Mouse (Mus musculus): ENCODE measurements at regions not wholly inside any gene's neighbourhood (a gene's known extent, or its start where the extent isn't known, plus 50 kb on each side); places are given as distances from the start of the nearest gene placed in this dataset.

GRCm38 (mm10) chr10:21724999-21725398 is 132.1 kb downstream of the 1700020N01Rik start:
- no peak for DNase-seq (ENCODE audit: low spot score in 2 of 2)

DNA sequence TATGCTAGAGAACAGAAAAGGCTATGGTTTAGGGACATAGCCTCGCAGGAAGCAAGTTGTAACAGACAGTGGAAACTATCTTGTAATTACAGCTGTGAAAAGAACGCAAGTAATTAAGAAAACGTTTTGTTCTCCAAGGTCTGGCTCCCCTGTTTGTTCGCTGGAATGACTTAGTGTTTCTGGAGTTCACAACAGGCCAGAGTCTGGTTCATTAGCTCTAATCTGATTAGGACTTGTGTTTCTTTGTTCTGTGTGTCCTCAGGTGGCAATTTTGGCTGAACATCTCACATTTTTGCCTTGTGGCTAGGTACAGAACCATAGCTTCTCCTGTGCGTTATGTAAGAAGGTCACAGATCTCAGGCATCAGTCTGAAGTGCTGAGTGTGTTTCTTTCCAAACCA is 141.7 kb upstream of the Sgk1 start:
- DNase-seq (ENCODE audit: low spot score in 2 of 2): no peak

GRCm38 (mm10) chr10:21741575-21741974 is 140.4 kb upstream of the Sgk1 start:
- DNase-seq (ENCODE audit: low spot score in 2 of 2): no peak

DNA sequence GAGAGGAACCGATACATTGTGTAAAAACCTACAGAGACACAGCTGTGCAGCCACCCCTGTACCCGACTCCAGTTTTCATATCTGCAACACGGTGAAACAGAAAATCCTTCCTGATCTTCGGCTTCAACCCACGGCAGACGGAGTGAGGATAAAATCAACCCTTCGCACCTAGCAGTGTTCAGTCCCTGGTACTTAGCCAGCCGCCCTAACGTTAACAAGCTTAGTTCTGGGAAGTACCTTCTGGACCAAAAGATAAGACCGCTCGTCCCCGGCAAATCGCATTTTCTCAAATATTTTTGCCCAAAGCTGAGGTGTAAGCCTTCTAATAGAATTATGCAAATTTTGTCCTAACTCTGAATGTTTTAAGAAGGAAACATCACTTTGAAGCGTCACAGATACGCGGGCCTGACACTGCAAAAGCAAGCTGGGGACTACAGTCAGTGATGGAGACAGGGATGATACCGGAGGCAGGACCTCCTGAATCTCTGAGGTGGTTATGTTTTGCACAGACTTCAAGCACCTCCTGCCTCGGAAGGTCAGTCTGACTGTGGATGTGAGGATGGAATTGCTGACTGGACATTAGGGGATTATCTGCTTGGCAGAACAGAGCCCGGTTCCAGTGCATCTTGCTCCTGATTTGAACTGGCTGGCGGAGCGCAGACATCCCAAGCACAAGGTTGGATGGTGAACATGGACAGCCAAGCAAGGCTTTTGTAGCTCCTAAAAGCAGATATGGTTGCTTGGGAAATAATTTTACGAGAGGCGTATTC is 139.8 kb upstream of the Sgk1 start:
- no peak for DNase-seq (ENCODE audit: low spot score in 2 of 2)

DNA sequence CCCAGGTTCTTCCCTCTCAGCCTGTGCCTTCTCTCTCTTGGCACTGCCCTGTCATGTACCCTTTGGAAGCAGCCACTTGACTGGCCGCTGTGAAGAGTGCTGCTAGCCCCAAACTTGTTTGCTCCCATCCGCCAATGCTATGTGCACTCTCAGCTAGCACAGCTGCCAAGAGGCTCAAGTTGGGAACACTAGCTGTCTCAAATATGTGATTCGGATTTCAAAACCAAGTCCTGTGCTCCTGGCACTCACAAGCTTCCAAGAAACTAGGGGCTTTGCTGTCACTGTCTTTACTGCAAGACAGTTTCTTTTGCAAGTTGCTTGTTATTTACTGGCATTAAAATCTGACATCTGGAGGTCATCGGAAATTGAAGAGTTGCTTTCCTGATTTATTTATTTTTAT is 138.6 kb upstream of the Sgk1 start:
- DNase-seq (ENCODE audit: low spot score in 2 of 2): no peak

DNA sequence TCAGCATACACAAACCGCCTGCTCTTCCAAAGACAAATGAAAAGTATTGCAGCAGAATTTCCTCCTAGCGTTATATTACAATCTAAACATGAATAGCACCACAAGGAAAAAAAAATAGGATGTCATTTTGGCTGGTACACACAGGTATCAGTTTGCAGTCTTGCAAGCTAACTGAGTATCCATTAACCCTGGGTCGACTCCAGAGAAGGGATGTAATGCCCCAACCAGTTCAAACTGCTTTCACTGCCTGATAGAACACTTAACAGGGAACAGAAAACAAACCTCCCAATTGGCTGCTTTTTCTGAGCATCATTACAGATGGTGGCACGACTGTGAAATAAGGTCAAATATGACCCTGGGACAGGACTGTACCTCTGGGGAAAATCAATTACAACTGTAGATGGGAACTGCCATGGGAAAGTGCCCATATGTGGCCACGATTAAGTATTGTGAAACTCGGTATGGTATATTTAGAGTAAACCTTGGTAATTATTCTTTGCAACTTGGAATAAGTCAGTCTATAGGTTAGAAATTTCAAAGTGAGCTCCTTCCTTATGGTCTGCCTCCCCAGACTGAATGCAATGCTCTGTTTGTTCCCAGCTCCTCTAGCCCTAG is 137.5 kb upstream of the Sgk1 start:
- no peak for DNase-seq (ENCODE audit: low spot score in 2 of 2)

GRCm38 (mm10) chr10:21745940-21746487 is 136.0 kb upstream of the Sgk1 start:
- no peak for DNase-seq (ENCODE audit: low spot score in 2 of 2)

- DNase-seq (ENCODE audit: low spot score in 2 of 2): no peak
Measured at GRCm38 (mm10) chr10:21746713-21747112, 135.3 kb upstream of the Sgk1 start.

DNA sequence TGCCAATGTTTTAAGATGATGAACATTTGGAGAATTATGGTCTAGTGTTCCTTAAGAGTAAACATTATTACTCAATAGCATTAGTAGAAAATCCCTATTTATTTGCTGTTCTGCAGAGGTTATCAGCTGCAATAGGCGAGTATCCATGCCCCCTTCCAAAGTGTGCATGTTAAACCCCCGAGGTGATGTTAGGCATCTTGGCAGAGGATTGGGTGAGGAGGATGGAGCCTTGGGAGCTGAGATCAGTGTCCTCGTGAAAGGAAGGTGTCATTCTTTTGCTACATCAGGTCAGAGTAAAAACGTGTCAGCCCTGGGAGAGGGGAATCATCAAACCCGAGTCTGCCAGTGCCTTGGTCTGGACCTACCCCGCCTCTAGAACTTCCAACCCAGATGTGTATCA is 130.7 kb upstream of the Sgk1 start:
- no peak for DNase-seq (ENCODE audit: low spot score in 2 of 2)

DNA sequence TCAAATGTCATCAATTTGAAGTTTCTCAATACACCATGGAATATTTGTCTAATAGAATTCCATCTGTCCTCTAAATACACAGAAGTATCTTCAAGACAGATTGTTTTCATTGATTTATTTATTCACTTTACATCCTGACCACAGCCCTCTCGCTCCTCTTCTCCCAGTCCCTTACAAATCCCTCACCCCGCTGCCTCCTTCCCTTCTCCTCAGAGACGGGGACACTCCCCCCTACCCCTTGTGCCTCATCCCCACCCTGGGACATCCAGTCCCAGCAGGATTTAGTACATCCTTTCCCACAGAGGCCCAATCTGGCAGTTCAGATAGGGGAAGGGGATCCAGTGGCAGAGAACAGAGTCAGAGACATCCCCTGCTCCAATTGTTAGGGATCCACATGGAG is 129.6 kb upstream of the Sgk1 start:
- no peak for DNase-seq (ENCODE audit: low spot score in 2 of 2)

DNA sequence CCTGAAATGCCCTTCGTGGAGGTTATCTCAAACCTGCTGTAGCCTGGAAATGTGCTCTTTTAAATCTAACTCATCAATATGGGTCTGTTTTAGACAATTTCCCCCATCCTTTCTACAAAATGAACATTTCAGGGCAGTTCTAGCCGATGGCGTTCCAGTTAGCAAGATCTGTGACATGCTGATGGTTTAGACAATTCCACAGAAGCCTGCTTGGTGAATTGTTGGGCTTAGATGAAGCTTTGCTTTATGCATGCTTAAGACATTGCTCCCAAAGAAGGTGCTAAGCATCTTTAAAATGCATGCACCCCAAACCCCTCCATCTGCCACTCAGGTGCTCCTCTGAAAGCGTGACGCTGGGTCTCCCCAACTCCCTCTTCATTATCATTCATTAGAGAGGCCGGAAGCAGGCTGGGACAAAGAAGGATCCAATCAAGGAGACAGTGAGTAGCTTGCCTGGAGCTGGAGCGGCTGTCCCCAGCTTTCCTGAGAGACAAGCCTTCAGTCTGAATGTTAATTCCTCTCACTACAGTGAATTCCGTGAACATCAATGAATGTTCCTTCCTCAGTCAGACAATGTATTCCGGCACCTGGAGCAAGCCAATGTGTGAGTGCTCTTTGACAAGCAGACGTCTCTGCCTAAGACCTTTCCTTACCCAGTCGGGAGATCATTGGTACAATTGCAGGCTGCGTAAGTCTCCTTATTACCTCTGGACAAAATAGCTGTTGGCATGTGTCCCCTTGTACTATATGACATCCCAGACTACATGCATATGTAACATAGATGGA is 127.0 kb upstream of the Sgk1 start:
- no peak for DNase-seq (ENCODE audit: low spot score in 2 of 2)

- no peak for DNase-seq (ENCODE audit: low spot score in 2 of 2)
Measured at GRCm38 (mm10) chr10:21755717-21756116, 126.3 kb upstream of the Sgk1 start.

- DNase-seq (ENCODE audit: low spot score in 2 of 2): no peak
Measured at GRCm38 (mm10) chr10:21756811-21757210, 125.2 kb upstream of the Sgk1 start.

DNA sequence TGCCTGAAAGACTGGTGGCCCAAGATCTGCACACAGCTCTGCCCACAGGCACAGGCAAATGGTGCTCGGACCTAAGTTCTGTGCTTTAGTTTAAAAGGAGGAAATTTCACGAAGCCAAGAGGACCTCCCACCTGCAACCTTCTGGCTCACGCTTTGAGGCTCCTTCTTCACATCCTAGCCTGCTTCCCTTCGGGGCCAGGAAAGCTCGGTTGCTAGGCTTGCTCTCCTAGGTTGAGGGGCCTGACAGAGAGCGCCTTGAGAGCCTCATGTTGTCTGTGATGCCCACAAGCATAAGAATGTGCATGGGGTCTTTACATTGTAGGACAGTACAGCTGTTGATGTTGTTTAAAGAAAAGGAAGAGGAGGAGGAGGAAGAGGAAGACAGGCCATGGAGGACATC is 123.9 kb upstream of the Sgk1 start:
- no peak for DNase-seq (ENCODE audit: low spot score in 2 of 2)

DNA sequence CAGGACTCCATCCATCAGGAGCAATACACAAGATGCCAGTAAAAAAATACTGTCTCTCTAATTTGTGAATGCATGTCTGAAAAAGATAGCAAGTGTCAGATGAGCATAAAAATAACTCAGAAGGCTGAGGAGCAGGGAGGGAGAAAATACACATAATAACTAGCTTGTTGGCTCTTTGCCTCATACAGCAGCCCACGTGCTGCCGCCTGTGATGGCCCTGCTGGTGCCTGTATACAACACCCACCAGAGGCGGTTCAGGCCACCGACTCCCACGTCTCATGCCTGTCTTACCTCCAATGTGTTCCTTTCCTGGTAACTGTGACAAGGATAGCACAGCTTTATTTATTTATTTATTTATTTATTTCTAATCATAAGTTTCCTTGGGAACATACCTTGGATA is 119.5 kb upstream of the Sgk1 start:
- DNase-seq (ENCODE audit: low spot score in 2 of 2): no peak

DNA sequence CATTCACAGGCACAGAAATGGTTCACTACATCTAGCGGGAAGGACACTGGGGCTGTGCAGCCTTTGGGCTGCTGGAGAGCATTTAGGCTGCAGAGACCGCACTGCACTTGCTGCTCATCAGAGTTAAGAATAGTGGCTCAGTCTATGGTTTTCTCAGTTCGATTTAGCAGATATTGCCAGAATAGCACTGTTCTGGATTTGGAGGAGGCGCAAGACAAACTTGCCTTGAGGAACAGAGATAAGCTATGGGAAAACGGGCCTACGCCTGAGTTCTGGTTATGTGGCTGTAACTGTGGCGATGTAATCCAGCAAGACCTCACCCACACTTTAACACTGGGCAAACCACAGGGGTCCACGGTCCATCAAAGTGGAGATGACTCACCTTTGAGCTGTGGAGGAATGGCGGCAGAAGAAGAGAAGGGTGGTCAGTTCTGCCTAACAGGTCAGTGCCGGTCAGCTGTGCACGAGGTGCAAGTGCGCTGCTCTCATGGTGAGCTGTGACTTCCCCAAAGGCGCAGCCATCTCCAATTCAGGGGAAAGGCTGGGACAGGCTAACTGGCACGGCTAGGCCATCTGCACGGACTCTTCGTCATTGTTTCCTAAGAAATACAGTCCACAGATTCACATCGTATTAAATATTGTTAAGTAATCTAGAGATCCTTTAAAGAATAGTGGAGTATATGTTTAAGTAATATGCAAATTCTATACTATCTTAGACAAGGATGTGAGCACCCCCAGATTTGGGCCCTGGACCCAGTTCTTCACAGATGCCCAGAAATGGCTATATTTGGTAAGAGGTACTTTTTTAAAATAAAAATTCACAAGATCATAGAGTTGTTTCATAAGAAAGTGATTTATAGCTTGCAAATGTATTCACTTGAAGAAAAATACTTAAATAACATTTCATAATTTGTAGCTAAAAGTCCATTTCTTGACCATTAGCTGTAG is 118.7 kb upstream of the Sgk1 start:
- DNase-seq (ENCODE audit: low spot score in 2 of 2): no peak

GRCm38 (mm10) chr10:21764090-21764489 is 117.9 kb upstream of the Sgk1 start:
- DNase-seq (ENCODE audit: low spot score in 2 of 2): no peak

DNA sequence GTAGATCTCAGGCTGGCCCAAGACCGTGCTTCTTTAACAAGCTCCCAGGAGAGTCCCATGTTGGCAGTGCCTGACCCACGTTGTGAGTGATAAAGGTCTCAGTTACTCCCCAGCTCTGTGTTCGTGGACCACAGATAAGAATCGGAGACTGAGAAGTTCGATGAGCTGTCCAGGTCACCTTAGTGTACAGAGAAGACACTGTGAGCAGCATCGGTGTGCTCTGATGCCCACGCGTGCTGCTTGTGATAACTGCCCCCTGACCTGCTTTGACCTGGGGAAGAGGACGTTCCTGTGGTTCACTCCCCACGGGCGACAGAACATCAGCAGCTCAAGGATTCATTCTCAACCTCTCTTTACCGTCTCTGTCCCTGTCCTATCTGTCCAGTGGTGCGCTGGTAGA is 117.1 kb upstream of the Sgk1 start:
- no peak for DNase-seq (ENCODE audit: low spot score in 2 of 2)

DNA sequence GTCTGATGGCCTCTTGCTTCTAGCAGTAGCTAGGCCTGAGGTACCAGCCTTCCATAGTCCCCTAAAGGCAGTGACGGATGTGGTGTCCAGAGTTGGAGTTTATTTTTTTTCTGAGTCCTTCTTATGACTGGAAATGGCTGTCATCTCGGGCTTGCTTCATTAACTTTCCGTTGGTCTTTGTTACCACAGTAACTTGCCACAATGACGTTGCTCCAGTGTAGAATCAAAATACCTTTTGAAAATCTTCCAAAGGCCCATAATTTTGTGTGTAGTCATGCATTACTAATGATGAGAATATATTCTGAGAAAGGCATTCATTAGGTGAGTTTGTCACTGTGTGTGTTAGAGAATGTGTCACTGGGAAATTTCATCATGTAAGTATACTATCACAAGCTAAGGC is 108.4 kb upstream of the Sgk1 start:
- DNase-seq (ENCODE audit: low spot score in 2 of 2): no peak

DNA sequence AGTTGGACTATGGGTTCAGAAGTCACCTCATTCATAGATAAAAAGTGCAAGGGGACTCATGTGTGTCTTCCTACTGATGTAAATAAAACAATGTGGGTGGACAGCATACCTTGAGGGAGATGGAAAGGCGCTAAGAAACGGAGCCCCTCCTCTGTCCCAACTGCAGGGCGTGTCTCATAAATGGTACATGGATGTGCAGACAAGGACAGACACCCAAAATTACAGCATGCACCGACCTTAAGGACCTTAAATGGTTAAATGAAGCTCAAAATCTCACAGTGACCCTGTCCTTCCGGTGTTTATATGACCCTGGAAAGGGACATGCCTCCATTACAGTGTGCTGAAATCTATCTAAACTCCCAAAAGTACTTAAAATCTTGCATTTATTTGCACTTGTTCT is 106.5 kb upstream of the Sgk1 start:
- no peak for DNase-seq (ENCODE audit: low spot score in 2 of 2)
